Mouse (Mus musculus): ENCODE results near the gene Gm45021. TPM values are rescaled to one million over a fixed set of nuclear protein-coding genes. Genes with fewer than 3 reads are reported as not detected.
"Not testable (repeated sequence)": the region's sequence is repeated elsewhere in the genome, so short reads cannot be mapped to it uniquely, and the experiment has no call there.

The Gm45021 gene
- polyA plus RNA-seq, 1 experiment from 2014 or later, result not detected

DNA sequence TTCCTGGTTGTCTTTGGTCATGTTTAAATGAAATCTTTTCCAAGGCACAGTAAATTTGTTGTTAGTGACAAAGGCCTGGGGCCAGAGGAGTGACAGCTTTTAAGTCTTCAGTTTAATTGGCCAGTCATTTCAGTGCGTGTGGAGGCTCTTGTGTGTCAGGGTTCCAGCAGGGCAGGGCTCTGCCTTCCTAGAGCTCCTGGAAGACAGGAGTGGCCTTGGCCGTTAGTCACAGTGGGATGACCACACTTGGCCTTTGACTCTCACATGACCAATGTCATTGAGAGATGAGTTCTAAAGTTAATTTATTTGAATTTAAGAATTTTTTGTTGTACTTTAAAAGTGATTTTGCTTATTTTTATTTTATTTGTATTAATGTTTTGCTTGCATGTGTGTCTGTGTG lies 18.7 kb downstream of the Gm45021 start:
- ChIA-PET CTCF (no interaction called here), POLR2A (interaction anchor here (0.6 kb wide), 1 partner anchor 8 kb away, joined by 4 read pairs; no protein-coding TSS in a partner anchor)
- H3K27me3 ChIP-seq, result no peaks in the 10 kb centered on the region
- no peak for DNase-seq (ENCODE audit: low read depth, low spot score)
- ATAC-seq, result no peak
- no peak for TF ChIP-seq CTCF (IDR thresholded peaks at IDR 0.05)
- in situ Hi-C loops (cut with MboI; ENCODE audit: low pct_unique_long_range_greater_than_20kb), result no loop called here

DNA sequence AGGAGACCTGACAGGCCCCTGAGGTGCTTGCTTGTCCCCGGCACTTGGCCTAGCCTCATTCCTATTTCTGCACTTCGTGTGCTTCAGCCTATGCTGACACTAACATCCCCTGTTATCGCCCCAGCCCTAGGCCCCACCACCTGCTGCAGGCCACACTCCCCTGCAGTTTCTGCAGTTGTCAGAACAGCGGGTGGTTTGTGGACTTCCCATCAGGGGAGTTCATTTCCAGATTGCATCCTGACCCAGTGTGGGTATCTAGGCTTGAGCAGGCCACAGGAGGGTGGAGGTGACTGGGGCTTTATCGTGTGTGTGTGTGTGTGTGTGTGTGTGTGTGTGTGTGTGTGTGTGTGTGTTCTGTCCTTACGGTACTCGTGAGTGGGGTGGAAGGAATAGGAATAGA lies 20.1 kb downstream of the Gm45021 start:
- ATAC-seq (no peak), DNase-seq (ENCODE audit: low read depth, low spot score) (no peak)
- CTCF ChIA-PET, result interaction anchor here (1.0 kb wide), 1 partner anchor 37 kb away, joined by 3 read pairs; the partner anchor contains the start of gene Gimap8
- H3K27me3 ChIP-seq, result no peaks in the 10 kb centered on the region
- in situ Hi-C loops (cut with MboI; ENCODE audit: low pct_unique_long_range_greater_than_20kb), result no loop called here
- POLR2A ChIA-PET, result no interaction called here
- TF ChIP-seq CTCF (IDR thresholded peaks at IDR 0.05), result no peak

DNA sequence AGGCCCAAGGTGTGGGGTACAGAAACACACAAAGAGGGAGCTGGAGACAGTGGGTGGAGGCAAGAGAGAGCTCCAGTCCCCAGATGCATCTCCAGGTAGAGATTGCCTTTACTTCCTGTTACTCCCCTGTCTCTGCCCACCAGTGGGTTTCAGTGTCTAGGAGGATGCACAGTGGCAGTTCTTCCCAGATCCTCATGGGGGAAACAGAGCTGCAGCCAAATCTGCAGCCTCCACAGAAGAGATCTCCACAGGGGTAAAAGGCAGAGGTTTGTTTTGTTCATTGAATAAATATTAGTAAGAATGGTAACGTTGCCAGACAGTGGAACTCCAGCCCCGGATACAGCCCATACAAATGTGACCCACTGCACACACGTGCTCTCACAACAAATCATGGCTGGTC lies 21.2 kb downstream of the Gm45021 start:
- CTCF ChIA-PET, result interaction anchor here (1.4 kb wide), 1 partner anchor 37 kb away, joined by 3 read pairs; the partner anchor contains the start of gene Gimap8
- no peaks in the 10 kb centered on the region for H3K27me3 ChIP-seq
- no peak for TF ChIP-seq CTCF (IDR thresholded peaks at IDR 0.05)
- in situ Hi-C loops (cut with MboI; ENCODE audit: low pct_unique_long_range_greater_than_20kb), result no loop called here
- DNase-seq (ENCODE audit: low read depth, low spot score) (no peak), ATAC-seq (no peak)
- POLR2A ChIA-PET, result interaction anchor here (0.6 to 2.4 kb wide), 2 partner anchors 8 to 17 kb away, joined by 3 to 15 read pairs; partner anchors contain the start of genes Gm44965, Repin1 and Zfp775

DNA sequence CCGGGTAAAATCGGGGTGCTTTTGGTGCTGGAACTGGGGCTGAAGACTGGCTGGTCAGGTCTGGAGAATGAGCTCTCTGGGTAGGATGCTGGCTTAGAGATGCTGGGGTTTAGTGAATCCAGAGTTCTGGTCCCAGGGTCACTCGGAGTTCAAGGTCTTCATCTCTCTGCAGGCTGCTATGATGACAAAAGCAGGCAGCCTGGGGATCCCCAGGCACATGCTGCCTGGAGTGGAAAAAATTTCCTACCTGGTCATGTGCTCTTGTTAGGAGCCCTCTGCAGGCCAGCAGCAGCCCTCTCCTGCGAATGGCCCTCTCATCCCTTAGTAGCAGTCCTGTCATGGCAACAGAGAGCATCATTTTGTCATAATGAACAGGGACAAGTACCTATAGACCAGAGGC lies 24.1 kb downstream of the Gm45021 start:
- no peaks in the 10 kb centered on the region for H3K27me3 ChIP-seq
- DNase-seq (ENCODE audit: low read depth, low spot score), result no peak
- no peak for TF ChIP-seq CTCF (IDR thresholded peaks at IDR 0.05)
- no peak for ATAC-seq
- in situ Hi-C loops (cut with MboI; ENCODE audit: low pct_unique_long_range_greater_than_20kb), result no loop called here
- CTCF ChIA-PET, result no interaction called here
- POLR2A ChIA-PET, result interaction anchor here (2.5 kb wide), 1 partner anchor 13 kb away, joined by 8 read pairs; the partner anchor contains the start of gene AI854703

DNA sequence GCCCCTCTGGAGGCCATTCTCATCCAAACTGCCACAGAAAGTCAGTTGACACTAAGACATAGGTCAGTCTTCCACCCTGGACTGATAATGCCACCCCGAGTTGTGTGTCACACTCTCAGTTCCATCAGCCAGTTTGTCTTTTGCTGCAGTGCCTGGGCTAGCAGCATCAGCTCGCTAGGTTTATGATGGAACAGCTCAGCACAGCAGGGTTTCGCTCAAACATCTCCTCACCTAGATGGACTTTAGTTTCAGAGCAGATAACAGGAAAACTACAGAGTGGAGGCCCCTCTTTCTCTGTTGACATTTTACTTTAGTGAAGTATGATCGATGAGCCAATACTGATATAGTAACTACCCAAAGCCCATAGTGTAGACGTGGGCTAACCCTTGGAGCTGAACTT lies 25.3 kb downstream of the Gm45021 start:
- no peak for TF ChIP-seq CTCF (IDR thresholded peaks at IDR 0.05)
- ATAC-seq, result no peak
- in situ Hi-C loops (cut with MboI; ENCODE audit: low pct_unique_long_range_greater_than_20kb), result no loop called here
- no peak for DNase-seq (ENCODE audit: low read depth, low spot score)
- H3K27me3 ChIP-seq, result no peaks in the 10 kb centered on the region
- ChIA-PET POLR2A (interaction anchor here (2.5 kb wide), 1 partner anchor 12 kb away, joined by 8 read pairs; the partner anchor contains the start of gene AI854703), CTCF (no interaction called here)

DNA sequence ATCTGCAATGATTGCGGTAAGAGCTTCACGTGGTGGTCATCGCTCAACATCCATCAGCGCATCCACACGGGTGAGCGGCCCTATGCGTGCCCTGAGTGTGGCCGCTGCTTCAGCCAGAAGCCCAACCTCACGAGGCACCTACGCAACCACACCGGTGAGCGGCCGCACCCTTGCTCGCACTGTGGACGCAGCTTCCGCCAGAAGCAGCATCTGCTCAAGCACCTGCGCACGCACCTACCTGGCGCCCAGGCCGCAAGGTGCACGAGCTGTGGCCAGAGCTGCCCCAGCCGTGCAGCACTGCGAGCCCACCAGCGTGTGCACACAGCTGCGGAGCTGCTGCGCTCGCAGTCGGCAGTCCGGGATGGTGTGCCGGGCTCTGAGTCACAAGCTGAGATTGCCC lies 30.6 kb downstream of the Gm45021 start:
- no peaks in the 10 kb centered on the region for H3K27me3 ChIP-seq
- ChIA-PET POLR2A (interaction anchor here (1.1 kb wide), 1 partner anchor 17 kb away, joined by 3 read pairs; no protein-coding TSS in a partner anchor), CTCF (no interaction called here)
- in situ Hi-C loops (cut with MboI; ENCODE audit: low pct_unique_long_range_greater_than_20kb), result no loop called here
- ATAC-seq (no peak), DNase-seq (ENCODE audit: low read depth, low spot score) (no peak)
- no peak for TF ChIP-seq CTCF (IDR thresholded peaks at IDR 0.05)

DNA sequence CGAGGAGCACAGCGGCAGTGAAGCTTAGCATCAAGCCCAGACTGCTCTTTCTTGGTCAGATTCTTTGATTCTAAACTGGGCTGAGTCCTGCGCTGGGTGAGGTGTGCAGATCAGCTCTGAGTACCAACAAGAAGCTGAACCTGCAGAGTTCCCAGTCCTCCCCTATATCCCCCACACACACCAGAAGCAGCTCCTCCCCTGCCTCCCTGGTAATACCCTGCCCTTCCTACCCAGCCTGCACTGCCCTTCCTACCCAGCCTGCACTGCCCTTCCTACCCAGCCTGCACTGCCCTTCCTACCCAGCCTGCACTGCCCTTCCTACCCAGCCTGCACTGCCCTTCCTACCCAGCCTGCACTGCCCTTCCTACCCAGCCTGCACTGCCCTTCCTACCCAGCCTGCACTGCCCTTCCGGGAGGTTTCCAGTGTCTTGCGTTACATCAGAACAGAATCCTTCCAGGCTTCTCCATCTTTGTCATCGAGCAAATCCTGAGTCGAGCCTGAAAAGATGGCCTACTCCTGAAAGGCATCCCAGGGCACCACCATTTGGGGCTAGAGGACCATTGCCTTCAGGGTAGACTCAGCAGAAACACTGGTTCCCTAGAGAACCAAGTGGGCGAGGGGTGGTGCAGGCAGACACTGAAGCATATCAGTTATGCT lies 32.9 kb downstream of the Gm45021 start:
- CTCF ChIA-PET; DNase-seq (ENCODE audit: low read depth, low spot score); ATAC-seq; H3K27me3 ChIP-seq; in situ Hi-C loops (cut with MboI; ENCODE audit: low pct_unique_long_range_greater_than_20kb): not testable (repeated sequence)
- POLR2A ChIA-PET, result interaction anchor here (0.7 kb wide), 1 partner anchor 26 kb away, joined by 3 read pairs; no protein-coding TSS in a partner anchor

DNA sequence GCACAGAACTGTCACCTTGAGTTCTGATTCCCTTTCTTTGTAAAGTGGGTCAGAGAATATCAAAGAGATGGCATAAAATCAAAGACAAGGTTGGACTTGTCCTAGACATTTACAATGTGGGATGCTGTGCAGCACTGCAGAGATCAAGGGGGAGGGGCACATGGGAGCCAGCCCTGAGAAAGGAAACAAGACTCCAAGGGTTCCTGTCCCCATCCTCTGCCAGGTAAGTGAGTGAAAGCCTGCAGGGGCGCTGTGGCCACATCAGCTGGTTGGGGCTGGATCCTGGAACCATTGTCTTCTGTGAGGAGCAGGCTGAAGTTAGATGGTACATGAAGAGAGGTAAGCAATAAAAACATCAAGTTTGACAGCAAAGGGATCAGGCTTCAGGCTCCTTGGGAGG lies 34.0 kb downstream of the Gm45021 start:
- ChIA-PET CTCF (interaction anchor here (1.3 kb wide), 1 partner anchor 41 kb away, joined by 3 read pairs; no protein-coding TSS in a partner anchor), POLR2A (no interaction called here)
- H3K27me3 ChIP-seq, result no peaks in the 10 kb centered on the region
- in situ Hi-C loops (cut with MboI; ENCODE audit: low pct_unique_long_range_greater_than_20kb), result no loop called here
- DNase-seq (ENCODE audit: low read depth, low spot score), result no peak
- no peak for ATAC-seq
- no peak for TF ChIP-seq CTCF (IDR thresholded peaks at IDR 0.05)

DNA sequence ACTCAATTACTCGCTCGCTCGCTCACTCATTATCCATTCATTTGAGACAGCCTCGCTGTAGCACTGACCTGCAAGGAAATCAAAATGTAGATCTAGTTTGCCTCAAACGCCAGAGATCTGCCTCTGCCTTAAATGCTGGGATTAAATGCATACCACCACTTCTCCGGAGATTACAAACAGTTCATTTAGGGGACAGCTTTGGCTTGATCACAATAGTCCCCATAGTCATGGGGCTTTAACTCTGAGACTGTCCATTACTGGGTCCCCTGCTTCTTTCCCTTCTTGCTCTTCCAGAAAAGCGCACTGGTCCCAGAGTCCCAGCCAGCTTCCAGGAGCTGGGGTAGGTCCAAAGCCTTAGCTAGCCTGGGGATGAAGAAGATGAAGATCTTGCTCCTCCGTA lies 37.1 kb downstream of the Gm45021 start, which contains the start of gene AI854703:
Gene AI854703 (plus strand): TSS at position 301 of the 400 bp plus-strand sequence.
- no peaks in the 10 kb centered on the region for H3K27me3 ChIP-seq
- CTCF ChIA-PET, result interaction anchor here (1.1 kb wide), 1 partner anchor 22 kb away, joined by 3 read pairs; no protein-coding TSS in a partner anchor
- in situ Hi-C loops (cut with MboI; ENCODE audit: low pct_unique_long_range_greater_than_20kb), result loop anchor here (5.0 kb wide), 1 partner anchor 89 kb away; the partner anchor contains the start of gene Atp6v0e2
- POLR2A ChIA-PET, result interaction anchor here (0.9 to 4.5 kb wide), 7 partner anchors 13 to 61 kb away, joined by 3 to 24 read pairs (median 5); partner anchors contain the start of genes Gm44965, Repin1 and Zfp775
- DNase-seq (ENCODE audit: low read depth, low spot score), result no peak
- ATAC-seq, result peak; percentile 1
- TF ChIP-seq CTCF (IDR thresholded peaks at IDR 0.05), result no peak

DNA sequence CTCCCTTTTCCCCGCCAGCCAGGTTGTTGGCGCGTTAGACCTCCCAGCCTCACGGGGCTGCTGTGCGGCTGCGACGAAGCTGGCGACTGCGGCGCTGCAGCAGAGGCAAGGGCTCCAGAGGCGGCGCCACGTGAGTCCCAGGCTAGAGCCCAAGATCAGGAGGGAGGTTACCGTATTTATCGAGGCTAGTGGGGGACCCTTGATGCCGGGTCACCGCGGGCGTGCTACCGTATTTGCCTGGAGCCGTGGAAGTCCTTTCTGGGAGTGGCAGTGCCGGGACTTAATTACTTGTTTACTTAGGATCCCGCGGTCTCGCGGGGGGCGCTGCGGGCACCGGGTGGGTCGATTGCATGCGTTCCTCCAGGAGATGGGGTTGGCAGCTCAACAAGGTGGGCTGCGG lies 37.6 kb downstream of the Gm45021 start:
- ChIA-PET POLR2A (interaction anchor here (0.7 to 4.5 kb wide), 11 partner anchors 10 to 330 kb away, joined by 3 to 24 read pairs (median 4); partner anchors contain the start of genes Gm44965, Repin1 and Zfp775), CTCF (interaction anchor here (1.1 to 1.7 kb wide), 2 partner anchors 23 to 24 kb away, joined by 3 read pairs; no protein-coding TSS in a partner anchor)
- no peak for TF ChIP-seq CTCF (IDR thresholded peaks at IDR 0.05)
- H3K27me3 ChIP-seq, result no peaks in the 10 kb centered on the region
- ATAC-seq (peak; percentile 55), DNase-seq (ENCODE audit: low read depth, low spot score) (no peak)
- in situ Hi-C loops (cut with MboI; ENCODE audit: low pct_unique_long_range_greater_than_20kb), result loop anchor here (5.0 kb wide), 1 partner anchor 90 kb away; the partner anchor contains the start of gene Atp6v0e2

All from Patski (cell line).